Mouse (Mus musculus): ENCODE results near the gene Lzic.

The Lzic gene

DNA sequence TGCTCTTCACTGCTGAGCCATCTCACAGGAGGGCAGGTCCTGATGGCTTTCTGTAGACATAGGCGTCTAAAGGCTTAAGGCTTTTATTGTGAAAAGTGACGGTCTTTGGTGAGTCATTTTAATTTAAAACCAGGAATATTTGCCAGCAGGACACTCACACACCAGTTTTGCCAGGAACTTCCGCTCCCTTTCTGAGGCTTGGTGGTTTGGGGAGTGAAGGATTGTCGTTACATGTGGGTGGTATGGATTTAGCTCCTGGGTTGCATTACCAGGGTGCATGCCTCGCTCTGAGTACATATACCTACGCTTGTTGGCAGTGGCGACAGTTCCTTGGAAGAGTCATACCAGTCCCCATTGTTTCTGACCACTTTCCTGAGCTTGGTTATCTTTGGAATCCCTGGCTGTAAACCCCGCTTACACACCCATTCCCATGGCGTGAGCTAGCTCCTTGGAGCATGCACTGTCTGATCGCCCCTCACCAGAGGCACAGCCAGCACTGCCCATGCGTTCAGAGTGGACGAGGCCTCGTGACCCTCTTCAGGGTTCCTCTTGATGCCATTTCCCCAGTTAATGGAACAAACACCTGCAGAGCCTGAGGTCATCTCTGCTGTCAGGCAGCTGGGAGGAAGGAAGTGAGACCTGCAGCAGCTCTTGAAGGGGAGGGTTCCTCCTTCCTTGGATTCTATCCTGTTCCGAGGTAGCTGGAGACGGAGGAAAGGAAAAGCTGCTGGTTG, 42.8 kb downstream of the Lzic start:
- no peak for DNase-seq

DNA sequence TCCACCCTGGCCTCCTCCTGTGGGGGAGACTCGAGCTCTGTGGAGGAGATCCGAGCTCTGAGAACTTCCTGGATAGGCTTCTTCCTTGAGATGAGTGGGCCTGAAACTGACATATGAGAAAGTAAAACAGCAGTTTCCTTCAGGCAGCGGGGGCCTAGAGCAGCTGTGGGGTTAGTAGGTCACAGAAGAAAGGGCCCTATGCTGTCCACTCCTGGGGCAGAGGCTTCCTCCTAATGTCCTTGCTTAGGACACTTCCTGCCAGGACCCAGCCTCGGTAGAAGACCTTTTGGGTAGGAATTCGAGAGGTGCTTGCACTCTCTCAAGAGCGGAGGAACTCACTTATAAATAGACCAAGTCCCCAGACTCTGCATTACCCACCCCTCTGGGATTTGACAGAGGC, 44.7 kb downstream of the Lzic start:
- no peak for DNase-seq

GRCm38 (mm10) chr4:149539441-149539840, 54.4 kb downstream of the Lzic start:
- DNase-seq = no peak

DNA sequence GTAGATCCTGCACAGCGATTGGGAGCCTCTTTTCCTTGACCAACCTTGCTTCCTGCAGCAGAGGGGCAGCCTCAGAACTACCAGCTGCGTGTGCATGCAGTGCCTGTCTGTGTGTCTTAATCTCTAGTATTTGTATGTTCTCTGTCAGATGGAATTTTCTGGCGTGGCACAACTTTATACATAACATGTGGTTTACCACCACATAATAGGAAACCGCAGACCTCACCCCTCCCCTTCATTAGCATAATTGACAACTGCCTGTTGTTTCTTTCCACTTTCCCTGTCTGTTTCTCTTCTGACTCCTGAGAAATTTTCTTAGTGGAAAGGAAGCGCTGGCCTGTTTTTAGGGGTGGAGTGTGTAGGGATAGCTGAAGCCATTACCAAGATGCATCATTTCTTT, 56.9 kb downstream of the Lzic start:
- no peak for DNase-seq

- DNase-seq = no peak
These were observed 57.4 kb downstream of the Lzic start for GRCm38 (mm10) chr4:149542431-149542830.

DNA sequence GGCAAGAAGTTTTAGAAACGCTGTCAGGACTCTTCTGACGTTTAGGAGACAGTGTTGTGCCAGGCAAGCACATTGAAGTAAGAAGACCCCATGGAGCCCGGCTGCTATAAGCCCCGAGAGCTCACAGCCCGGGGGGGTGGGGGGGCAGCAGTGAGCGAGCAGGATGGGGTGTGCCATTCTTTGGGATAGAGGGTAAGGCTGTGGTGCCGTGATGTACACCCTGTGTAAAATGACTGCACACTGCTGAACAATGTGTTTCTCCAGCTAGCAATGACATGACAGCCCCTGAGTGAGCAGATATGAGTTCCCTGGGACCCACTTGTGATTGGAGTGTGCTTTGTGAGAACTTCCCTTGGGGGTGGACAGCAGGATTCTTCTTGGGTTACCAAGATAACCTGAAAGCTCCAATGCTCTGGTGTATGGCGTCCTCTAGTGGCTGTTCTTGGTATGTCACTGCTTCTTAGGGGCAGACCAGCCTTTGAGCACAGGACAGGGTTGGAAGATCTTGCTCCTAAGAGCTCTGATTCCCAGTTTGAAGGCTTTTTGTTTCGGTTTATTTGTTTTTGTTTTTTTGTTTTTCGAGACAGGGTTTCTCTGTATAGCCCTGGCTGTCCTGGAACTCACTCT, 58.0 kb downstream of the Lzic start:
- peak; percentile 92 for DNase-seq

DNA sequence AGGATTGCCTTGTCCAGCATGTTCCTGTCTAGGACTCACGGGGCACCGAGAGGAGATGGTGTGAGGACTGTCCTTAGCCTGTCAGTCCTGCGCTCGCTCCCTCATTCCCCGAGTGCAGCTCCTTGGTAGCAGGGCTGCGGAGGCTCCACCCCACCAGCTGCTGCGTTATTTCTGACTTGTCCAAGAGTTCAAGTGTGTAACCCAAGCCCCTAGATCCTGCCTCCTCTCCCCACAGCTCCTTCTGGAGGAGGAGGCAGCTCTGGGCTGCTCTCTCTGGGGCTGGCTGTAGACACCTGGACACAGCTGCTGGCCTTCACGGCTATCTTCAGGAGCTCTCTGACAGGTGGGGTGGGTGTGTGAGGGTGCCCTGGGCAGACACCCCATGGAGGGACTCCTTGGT, 59.9 kb downstream of the Lzic start:
- peak; percentile 41 for DNase-seq
